Mouse (Mus musculus): ENCODE data around the gene Arhgap31. TPM values are rescaled to one million over a fixed set of nuclear protein-coding genes. Genes with fewer than 3 reads are reported as not detected.

The Arhgap31 gene
- total and polyA plus RNA-seq, 3 experiments = 0.01 to 0.04 TPM; not detected in 1

GRCm38 (mm10) chr16:38587163-38587562, 125.9 kb downstream of the Arhgap31 start:
- Histone ChIP-seq H3K9ac (ENCODE audit: control insufficient read depth, low read depth, low read length, poor library complexity, severe bottlenecking) (no peak overlapping the region), H3K27me3 (ENCODE audit: control insufficient read depth in 1 of 2, insufficient read depth in 2 of 2, low read length in 2 of 2) (no peaks in the 10 kb centered on the region), H3K9me3 (replicated peaks; ENCODE audit: insufficient read depth, low read length) (no peaks in the 10 kb centered on the region), H3K27ac (ENCODE audit: control insufficient read depth, low read depth, low read length) (no peak overlapping the region), H3K79me2 (ENCODE audit: control insufficient read depth, insufficient read depth, low read length, poor library complexity) (no peaks in the 10 kb centered on the region), H3K36me3 (ENCODE audit: control insufficient read depth in 1 of 2, insufficient read depth in 2 of 2, low read length in 2 of 2) (peaks cover 13 to 26% of the 10 kb centered on the region in 2 experiments), H3K4me1 (ENCODE audit: control insufficient read depth in 1 of 2, insufficient read depth in 2 of 2, low read length in 2 of 2) (peaks cover 3 to 9% of the 10 kb centered on the region in 2 experiments; a peak in 2 of 4 replicates), H3K4me3 (ENCODE audit: control insufficient read depth in 1 of 2, insufficient read depth in 1 of 2, low read depth in 2 of 2, low read length in 2 of 2) (no peak overlapping the region)
- no peak for DNase-seq (ENCODE audit: low read depth, low spot score)
- no peak for TF ChIP-seq CTCF (IDR thresholded peaks at IDR 0.05 in 2 of 3, conservative IDR thresholded peaks at IDR 0.05 in 1 of 3; ENCODE audit: control insufficient read depth in 1 of 3, insufficient read depth in 1 of 3, low read depth in 2 of 3, low read length in 3 of 3, poor library complexity in 1 of 3, severe bottlenecking in 1 of 3)
- TF ChIP-seq ZC3H11A (IDR thresholded peaks at IDR 0.05; ENCODE audit: low read depth, low read length) = no peak
- no peak for TF ChIP-seq KAT2A (conservative IDR thresholded peaks at IDR 0.05; ENCODE audit: low read depth, low read length)
- no peak for TF ChIP-seq ETS1 (IDR thresholded peaks at IDR 0.05; ENCODE audit: low read depth, low read length)
- TF ChIP-seq USF2 (IDR thresholded peaks at IDR 0.05; ENCODE audit: borderline replicate concordance in 1 of 2, insufficient read depth in 1 of 2, low read depth in 1 of 2, low read length in 2 of 2) = no peak
- no peak for TF ChIP-seq MAFK (IDR thresholded peaks at IDR 0.05; ENCODE audit: borderline replicate concordance, low read depth, low read length)
- no peak for TF ChIP-seq ZKSCAN1 (IDR thresholded peaks at IDR 0.05; ENCODE audit: low read depth, low read length)
- TF ChIP-seq MYC (IDR thresholded peaks at IDR 0.05; ENCODE audit: low read depth, low read length) = no peak
- no peak for TF ChIP-seq POLR2A (IDR thresholded peaks at IDR 0.05; ENCODE audit: control insufficient read depth in 1 of 2, insufficient read depth in 1 of 2, low read depth in 1 of 2, low read length in 2 of 2, poor library complexity in 1 of 2)
- no peak for TF ChIP-seq JUND (IDR thresholded peaks at IDR 0.05; ENCODE audit: low read depth, low read length)
- no peak for TF ChIP-seq MAZ (IDR thresholded peaks at IDR 0.05; ENCODE audit: low read depth, low read length)

GRCm38 (mm10) chr16:38585186-38585585, 127.9 kb downstream of the Arhgap31 start:
- H3K4me1 ChIP-seq (ENCODE audit: control insufficient read depth in 1 of 2, insufficient read depth in 2 of 2, low read length in 2 of 2) = peaks cover 3 to 9% of the 10 kb centered on the region in 2 experiments; a peak in 2 of 4 replicates
- H3K4me3 ChIP-seq (ENCODE audit: control insufficient read depth in 1 of 2, insufficient read depth in 1 of 2, low read depth in 2 of 2, low read length in 2 of 2) = no peak overlapping the region
- DNase-seq (ENCODE audit: low read depth, low spot score) = peak; percentile 87
- H3K9ac ChIP-seq (ENCODE audit: control insufficient read depth, low read depth, low read length, poor library complexity, severe bottlenecking) = no peak overlapping the region
- TF ChIP-seq ETS1 (IDR thresholded peaks at IDR 0.05; ENCODE audit: low read depth, low read length) (peak; percentile 46; the same call in 1 of the 2 replicates), UBTF (IDR thresholded peaks at IDR 0.05; ENCODE audit: borderline replicate concordance, insufficient read depth, low read depth, low read length) (no peak), TCF12 (IDR thresholded peaks at IDR 0.05; ENCODE audit: low read depth, low read length) (peak; percentile 12; the same call in 1 of the 2 replicates), EP300 (IDR thresholded peaks at IDR 0.05; ENCODE audit: low read depth in 1 of 2, low read length in 2 of 2) (peak; percentile 47 to 51; a peak in 2 of 4 replicates), MYB (IDR thresholded peaks at IDR 0.05; ENCODE audit: low read depth, low read length) (no peak), TAL1 (IDR thresholded peaks at IDR 0.05; ENCODE audit: low read length) (0 out of 2 replicates have a peak, but pooled peaks have one; percentile 3), GATA1 (IDR thresholded peaks at IDR 0.05; ENCODE audit: low read depth, low read length) (peak; percentile 81), RCOR1 (IDR thresholded peaks at IDR 0.05; ENCODE audit: low read depth, low read length) (peak; percentile 78)
- no peaks in the 10 kb centered on the region for H3K27me3 ChIP-seq (ENCODE audit: control insufficient read depth in 1 of 2, insufficient read depth in 2 of 2, low read length in 2 of 2)
- H3K9me3 ChIP-seq (replicated peaks; ENCODE audit: insufficient read depth, low read length) = no peaks in the 10 kb centered on the region
- H3K79me2 ChIP-seq (ENCODE audit: control insufficient read depth, insufficient read depth, low read length, poor library complexity) = no peaks in the 10 kb centered on the region
- peak overlapping the region; percentile 6; the same call in 1 of the 2 replicates for H3K27ac ChIP-seq (ENCODE audit: control insufficient read depth, low read depth, low read length)
- peaks cover 13 to 19% of the 10 kb centered on the region in 2 experiments for H3K36me3 ChIP-seq (ENCODE audit: control insufficient read depth in 1 of 2, insufficient read depth in 2 of 2, low read length in 2 of 2)
